Comparison of ENCODE assay signal across 10 mouse cellular contexts in genomic region chr19:5392892-5393291, GRCm38 (mm10). TPM values are rescaled to one million over a fixed set of nuclear protein-coding genes. Genes with fewer than 3 reads are reported as not detected.
DNase-seq lines count a peak whose midpoint lies in the region; ATAC-seq and TF ChIP-seq lines count a peak whose summit lies in the region.
"Had no signal": no experiment of that assay in that cellular context is flagged by ENCODE, and none has a peak within 500 bp of the region (broad histone marks: within the 10 kb centered on the region; RNA-seq: fewer than 3 reads in every experiment).

No protein-coding gene starts in this region.

- H3K4me1 ChIP-seq in heart, embryonic 14.5 days (ENCODE audit: control insufficient read depth in 2 of 2, insufficient read depth in 2 of 2, low read length in 2 of 2), result peaks cover 19 to 27% of the 10 kb centered on the region in 2 experiments
- peaks cover 17% of the 10 kb centered on the region for H3K4me1 ChIP-seq in hindbrain, embryonic 14.5 days (replicated peaks; ENCODE audit: control insufficient read depth, insufficient read depth, low read length)

- 21% methylated on average over 4 of the region's 4 CpGs for WGBS in heart, embryonic 14.5 days
- WGBS in hindbrain, embryonic 14.5 days, result 59% methylated on average over 4 of the region's 4 CpGs

- no peak overlapping the region for H3K4me3 ChIP-seq in heart, embryonic 14.5 days (ENCODE audit: control insufficient read depth in 1 of 2, insufficient read depth in 1 of 2, low read depth in 1 of 2, low read length in 2 of 2)
- H3K4me3 ChIP-seq in hindbrain, embryonic 14.5 days (replicated peaks; ENCODE audit: low read length), result no peak overlapping the region
- no peak overlapping the region for H3K4me3 ChIP-seq in left cerebral cortex, adult 2 months
- H3K4me3 ChIP-seq: embryonic facial prominence, embryonic 12.5 days; limb, embryonic 12.5 days had no signal

- H3K27ac ChIP-seq in heart, embryonic 14.5 days (replicated peaks in 1 of 2; ENCODE audit: control insufficient read depth in 1 of 2, insufficient read depth in 1 of 2, low read depth in 2 of 2, low read length in 2 of 2), result peak overlapping the region; percentile 74 to 80
- no peak overlapping the region for H3K27ac ChIP-seq in hindbrain, embryonic 14.5 days
- no peak overlapping the region for H3K27ac ChIP-seq in left cerebral cortex, adult 2 months
- H3K27ac ChIP-seq: embryonic facial prominence, embryonic 12.5 days; limb, embryonic 12.5 days had no signal

- H3K9me3 ChIP-seq in heart, embryonic 14.5 days (ENCODE audit: control insufficient read depth, low read length), result no peaks in the 10 kb centered on the region
- H3K9me3 ChIP-seq in hindbrain, embryonic 14.5 days (ENCODE audit: control insufficient read depth, low read length), result no peaks in the 10 kb centered on the region
- H3K9me3 ChIP-seq: embryonic facial prominence, embryonic 12.5 days; limb, embryonic 12.5 days had no signal

- no peak for ATAC-seq in heart, embryonic 14.5 days (ENCODE audit: insufficient number of reproducible peaks, insufficient read depth, low FRiP score, low read depth)
- ATAC-seq in hindbrain, embryonic 14.5 days (ENCODE audit: low FRiP score), result no peak
- no peak for ATAC-seq in megakaryocyte progenitor cell, adult 5-6 weeks (replicated peaks; ENCODE audit: poor library complexity)

- peak; percentile 51 for DNase-seq in heart, adult 8-10 months (ENCODE audit: low spot score)
- DNase-seq in heart, postnatal 25 days (ENCODE audit: low spot score), result no peak
- peak; percentile 72 for DNase-seq in adipocyte (ENCODE audit: low spot score)
- peak; percentile 68 for DNase-seq in lung, postnatal 36 days
- DNase-seq in hindbrain, embryonic 14.5 days (ENCODE audit: low spot score), result no peak
- no peak for DNase-seq in left cerebral cortex, adult 2 months (ENCODE audit: extremely low spot score in 1 of 2, low spot score in 2 of 2)

- intact Hi-C loops in heart, postnatal 25 days (cut with DNase I), result no loop called here
- intact Hi-C loops in left cerebral cortex, adult 2 months (cut with DNase I), result no loop called here

- H3K36me3 ChIP-seq in heart, embryonic 14.5 days (ENCODE audit: control insufficient read depth, insufficient read depth, low read length), result no peaks in the 10 kb centered on the region
- no peaks in the 10 kb centered on the region for H3K36me3 ChIP-seq in hindbrain, embryonic 14.5 days (replicated peaks; ENCODE audit: control insufficient read depth, insufficient read depth)
- H3K36me3 ChIP-seq: embryonic facial prominence, embryonic 12.5 days; limb, embryonic 12.5 days had no signal

- TF ChIP-seq CTCF in left cerebral cortex, adult 2 months (IDR thresholded peaks at IDR 0.05), result no peak

- H3K4me2 ChIP-seq in heart, embryonic 14.5 days (ENCODE audit: low read length), result no peak overlapping the region
- H3K4me2 ChIP-seq in hindbrain, embryonic 14.5 days (replicated peaks), result no peak overlapping the region
- H3K4me2 ChIP-seq: embryonic facial prominence, embryonic 12.5 days; limb, embryonic 12.5 days had no signal

- H3K27me3 ChIP-seq in heart, embryonic 14.5 days (ENCODE audit: control insufficient read depth, insufficient read depth, low read length), result no peaks in the 10 kb centered on the region
- H3K27me3 ChIP-seq in hindbrain, embryonic 14.5 days (ENCODE audit: control insufficient read depth, insufficient read depth, low read length), result peaks cover 4% of the 10 kb centered on the region
- H3K27me3 ChIP-seq: embryonic facial prominence, embryonic 12.5 days had no signal

- H3K9ac ChIP-seq in heart, embryonic 14.5 days (ENCODE audit: low read length), result peak overlapping the region; percentile 38
- H3K9ac ChIP-seq in hindbrain, embryonic 14.5 days, result no peak overlapping the region
- H3K9ac ChIP-seq: embryonic facial prominence, embryonic 12.5 days; limb, embryonic 12.5 days had no signal

RNA-seq across cellular contexts. Expression of gene Sart1, which starts 4.4 kb away (rescaled TPM):
- total RNA-seq in heart, adult 8-10 months (2022), result 10 to 100 TPM; 53.9 to 61.4 (median 59.2) TPM
- 10 to 100 TPM; 45.3 to 58.7 TPM for total RNA-seq in heart, postnatal 25 days (2021)
- 39.5 and 39.6 TPM in 2 replicates for polyA plus RNA-seq in heart, embryonic 14.5 days (2014; fragmentation: Nextera tagmentation; extraction: Ambion mirVana)
- 53.3 and 57.3 TPM in 2 replicates for polyA plus RNA-seq in hindbrain, embryonic 14.5 days (2014; fragmentation: Nextera tagmentation; extraction: Ambion mirVana)
- total RNA-seq in left cerebral cortex, adult 2 months (2021), result 100 to 1,000 TPM in 1 of 2 experiments, 10 to 100 TPM in 1; 94.2 to 100 TPM
- 65.3 and 65.9 TPM in 2 replicates for total RNA-seq in megakaryocyte progenitor cell, adult 5-6 weeks (2015)
- total RNA-seq in megakaryocyte progenitor cell, adult 5-6 weeks (2017), result 83.8 and 105 TPM in 2 replicates

RNA-seq across cellular contexts. Expression of gene Tsga10ip, which starts 9.4 kb away (rescaled TPM):
- under 1 TPM; 0.25 to 0.75 (median 0.39) TPM for total RNA-seq in heart, adult 8-10 months (2022)
- under 1 TPM; 0.28 to 0.88 TPM for total RNA-seq in heart, postnatal 25 days (2021)
- 1.6 and 3.0 TPM in 2 replicates for polyA plus RNA-seq in heart, embryonic 14.5 days (2014; fragmentation: Nextera tagmentation; extraction: Ambion mirVana)
- not detected in 2 replicates for polyA plus RNA-seq in hindbrain, embryonic 14.5 days (2014; fragmentation: Nextera tagmentation; extraction: Ambion mirVana)
- total RNA-seq in left cerebral cortex, adult 2 months (2021), result not detected
- not detected in 2 replicates for total RNA-seq in megakaryocyte progenitor cell, adult 5-6 weeks (2015)
- 0.34 TPM in 1 of 2 replicates, not detected in the other for total RNA-seq in megakaryocyte progenitor cell, adult 5-6 weeks (2017)

RNA-seq across cellular contexts. Expression of gene Banf1, which starts 25.9 kb away (rescaled TPM):
- total RNA-seq in heart, adult 8-10 months (2022), result 100 to 1,000 TPM; 110 to 123 (median 117) TPM
- 100 to 1,000 TPM; 122 to 132 TPM for total RNA-seq in heart, postnatal 25 days (2021)
- 453 and 486 TPM in 2 replicates for polyA plus RNA-seq in heart, embryonic 14.5 days (2014; fragmentation: Nextera tagmentation; extraction: Ambion mirVana)
- polyA plus RNA-seq in hindbrain, embryonic 14.5 days (2014; fragmentation: Nextera tagmentation; extraction: Ambion mirVana), result 308 and 323 TPM in 2 replicates
- total RNA-seq in left cerebral cortex, adult 2 months (2021), result 10 to 100 TPM; 75.5 to 82.2 TPM
- total RNA-seq in megakaryocyte progenitor cell, adult 5-6 weeks (2015), result 499 and 504 TPM in 2 replicates
- total RNA-seq in megakaryocyte progenitor cell, adult 5-6 weeks (2017), result 66.7 and 68.5 TPM in 2 replicates

RNA-seq across cellular contexts. Expression of gene Eif1ad, which starts 26.4 kb away (rescaled TPM):
- 10 to 100 TPM; 15.7 to 21.5 (median 19.6) TPM for total RNA-seq in heart, adult 8-10 months (2022)
- 10 to 100 TPM; 17.6 to 19.4 TPM for total RNA-seq in heart, postnatal 25 days (2021)
- 37.4 and 42.1 TPM in 2 replicates for polyA plus RNA-seq in heart, embryonic 14.5 days (2014; fragmentation: Nextera tagmentation; extraction: Ambion mirVana)
- 35.0 and 37.2 TPM in 2 replicates for polyA plus RNA-seq in hindbrain, embryonic 14.5 days (2014; fragmentation: Nextera tagmentation; extraction: Ambion mirVana)
- total RNA-seq in left cerebral cortex, adult 2 months (2021), result 10 to 100 TPM; 23.4 to 25.5 TPM
- total RNA-seq in megakaryocyte progenitor cell, adult 5-6 weeks (2015), result 48.9 and 54.7 TPM in 2 replicates
- 67.8 and 86.2 TPM in 2 replicates for total RNA-seq in megakaryocyte progenitor cell, adult 5-6 weeks (2017)

RNA-seq across cellular contexts. Expression of gene Drap1, which starts 31.9 kb away (rescaled TPM):
- 100 to 1,000 TPM; 337 to 351 (median 343) TPM for total RNA-seq in heart, adult 8-10 months (2022)
- 100 to 1,000 TPM; 289 to 292 TPM for total RNA-seq in heart, postnatal 25 days (2021)
- 154 and 178 TPM in 2 replicates for polyA plus RNA-seq in heart, embryonic 14.5 days (2014; fragmentation: Nextera tagmentation; extraction: Ambion mirVana)
- polyA plus RNA-seq in hindbrain, embryonic 14.5 days (2014; fragmentation: Nextera tagmentation; extraction: Ambion mirVana), result 237 and 253 TPM in 2 replicates
- total RNA-seq in left cerebral cortex, adult 2 months (2021), result 100 to 1,000 TPM; 248 to 267 TPM
- 120 and 142 TPM in 2 replicates for total RNA-seq in megakaryocyte progenitor cell, adult 5-6 weeks (2015)
- total RNA-seq in megakaryocyte progenitor cell, adult 5-6 weeks (2017), result 105 and 109 TPM in 2 replicates

Comparison
In these comparisons a context has a peak if more than half of its experiments do, and no peak if none do; other contexts are left out.
1. DNase-seq: peak in heart, adult 8-10 months (single experiment), adipocyte (single experiment) and lung, postnatal 36 days (single experiment); none in heart, postnatal 25 days (single experiment), hindbrain, embryonic 14.5 days (single experiment) and left cerebral cortex, adult 2 months (0 of 2).
2. H3K27ac ChIP-seq: peak in heart, embryonic 14.5 days (2 of 2); none in hindbrain, embryonic 14.5 days (single experiment) and left cerebral cortex, adult 2 months (single experiment).